Mouse (Mus musculus): Measurements from ENCODE around the gene Fgf12. TPM values are rescaled to one million over a fixed set of nuclear protein-coding genes. Genes with fewer than 3 reads are reported as not detected.

Fgf12 gene
- total RNA-seq, 2 experiments from 2014 or later = 135 to 154 TPM

Small RNAs within 50 kb of the gene (microRNA-seq; reads per million reads assigned to microRNA genes)
- 0 reads per million in 2 experiments for gene Mir690

Other genes with a start within 250 kb of the Fgf12 start
- gene Mb21d2, start 176.6 kb upstream of the Fgf12 start, total RNA-seq (2021) = 10 to 100 TPM; 25.8 to 26.9 TPM